Mouse (Mus musculus) kidney, adult 18-20 months (tissue): ENCODE measurements around the gene Kif26a.

Experiments used
- DNase-seq: peaks from one replicate; pipeline ENCODE4 v3.0.0; 2021

Kif26a gene

GRCm38 (mm10) chr12:112145875-112146651, at the start of gene Kif26a:
Gene Kif26a (plus strand): TSS chr12:112146208.
- DNase-seq, result peak; percentile 81

GRCm38 (mm10) chr12:112096733-112097117, 49.3 kb upstream of the Kif26a start:
- no peak for DNase-seq

GRCm38 (mm10) chr12:112100106-112100505, 45.9 kb upstream of the Kif26a start:
- no peak for DNase-seq

- DNase-seq, result no peak
Observed at GRCm38 (mm10) chr12:112101045-112101444, 45.0 kb upstream of the Kif26a start.

GRCm38 (mm10) chr12:112103179-112103578, 42.8 kb upstream of the Kif26a start:
- no peak for DNase-seq

GRCm38 (mm10) chr12:112104890-112105289, 41.1 kb upstream of the Kif26a start:
- no peak for DNase-seq

GRCm38 (mm10) chr12:112106541-112106971, 39.5 kb upstream of the Kif26a start, which contains the start of gene Aspg:
Gene Aspg (plus strand): TSS chr12:112106679.
- DNase-seq, result peak; percentile 56

GRCm38 (mm10) chr12:112107685-112108084, 38.3 kb upstream of the Kif26a start:
- no peak for DNase-seq

GRCm38 (mm10) chr12:112108696-112109445, 37.1 kb upstream of the Kif26a start:
- peak; percentile 75 for DNase-seq

- peak; percentile 54 for DNase-seq
Observed at GRCm38 (mm10) chr12:112109701-112110100, 36.3 kb upstream of the Kif26a start.

- DNase-seq, result no peak
Observed at GRCm38 (mm10) chr12:112111323-112111722, 34.7 kb upstream of the Kif26a start.

- no peak for DNase-seq
Observed at GRCm38 (mm10) chr12:112112235-112112634, 33.8 kb upstream of the Kif26a start.

- no peak for DNase-seq
Observed at GRCm38 (mm10) chr12:112112686-112113396, 33.2 kb upstream of the Kif26a start.

GRCm38 (mm10) chr12:112113710-112114109, 32.3 kb upstream of the Kif26a start:
- peak; percentile 93 for DNase-seq

GRCm38 (mm10) chr12:112117006-112117405, 29.0 kb upstream of the Kif26a start:
- DNase-seq, result no peak

- DNase-seq, result no peak
Observed at GRCm38 (mm10) chr12:112117649-112118048, 28.4 kb upstream of the Kif26a start.

GRCm38 (mm10) chr12:112121188-112121587, 24.8 kb upstream of the Kif26a start:
- no peak for DNase-seq

- peak; percentile 39 for DNase-seq
Observed at GRCm38 (mm10) chr12:112125903-112126302, 20.1 kb upstream of the Kif26a start.

- no peak for DNase-seq
Observed at GRCm38 (mm10) chr12:112126931-112127635, 18.9 kb upstream of the Kif26a start.

GRCm38 (mm10) chr12:112128526-112128925, 17.5 kb upstream of the Kif26a start:
- no peak for DNase-seq

- DNase-seq, result no peak
Observed at GRCm38 (mm10) chr12:112129300-112129856, 16.6 kb upstream of the Kif26a start.

GRCm38 (mm10) chr12:112130161-112130860, 15.7 kb upstream of the Kif26a start:
- peak; percentile 87 for DNase-seq
